Mouse (Mus musculus) CH12.LX (cell line): ENCODE results near the gene 6030468B19Rik. TPM values are rescaled to one million over a fixed set of nuclear protein-coding genes. Genes with fewer than 3 reads are reported as not detected.

ENCODE experiments used
- DNase-seq: peaks from one replicate; pipeline ENCODE4 v3.0.0-alpha.2; 2013; ENCODE audit errors: extremely low read depth
- H3K27ac ChIP-seq: 2 replicates; pipeline ENCODE4 v1.5.1; 2012; ENCODE audit warnings: low read depth, mild to moderate bottlenecking, control low read depth, moderate library complexity; ENCODE audit not compliant: insufficient read depth
- H3K27me3 ChIP-seq: replicated peaks from 2 replicates; pipeline ENCODE3; 2012; ENCODE audit warnings: inconsistent platforms
- H3K36me3 ChIP-seq, 2 experiments: replicated peaks in 1 of 2; 2 replicates each; pipeline versions ENCODE3 to v1.6.1; 2012; ENCODE audit warnings: inconsistent platforms in 1 of 2, low read length in 1 of 2, mild to moderate bottlenecking in 1 of 2, mixed read lengths in 1 of 2, moderate library complexity in 1 of 2; ENCODE audit not compliant: control insufficient read depth in 1 of 2, insufficient read depth in 1 of 2
- H3K4me1 ChIP-seq, 2 experiments: 2 replicates each; pipeline ENCODE4 v1.6.1; 2012; ENCODE audit warnings: inconsistent platforms in 1 of 2, moderate library complexity in 1 of 2; ENCODE audit not compliant: insufficient read depth in 2 of 2, control insufficient read depth in 1 of 2
- H3K4me2 ChIP-seq: 2 replicates; pipeline ENCODE4 v1.6.1; 2012; ENCODE audit warnings: low read depth, mild to moderate bottlenecking, control low read depth; ENCODE audit not compliant: poor library complexity, insufficient read depth, severe bottlenecking
- H3K4me3 ChIP-seq, 3 experiments: fragments of 150-350 bp in 1 of 3; sonication (generic) in 1 of 3; replicated peaks in 1 of 3; 2 replicates each; pipeline versions ENCODE3 to v1.5.1; 2011 to 2012; ENCODE audit warnings: low read depth in 2 of 3, low read length in 2 of 3, mild to moderate bottlenecking in 2 of 3, moderate library complexity in 2 of 3, control low read depth in 1 of 3, improper control_type of control experiment in 1 of 3, inconsistent platforms in 1 of 3, mixed read lengths in 1 of 3; ENCODE audit not compliant: poor library complexity in 1 of 3
- H3K79me2 ChIP-seq: replicated peaks from 2 replicates; pipeline ENCODE4 v1.6.1; 2012; ENCODE audit warnings: mild to moderate bottlenecking, moderate library complexity; ENCODE audit not compliant: control insufficient read depth, poor library complexity, insufficient read depth, severe bottlenecking; ENCODE audit errors: extremely low read depth
- H3K9ac ChIP-seq: 2 replicates; pipeline ENCODE4 v1.6.1; 2012; ENCODE audit warnings: low read depth, mild to moderate bottlenecking, control low read depth, moderate library complexity; ENCODE audit not compliant: insufficient read depth
- H3K9me3 ChIP-seq: replicated peaks from 2 replicates; pipeline ENCODE3; 2012; ENCODE audit warnings: low read length, inconsistent platforms, mixed read lengths
- CHD2 ChIP-seq: IDR thresholded peaks from 2 replicates; pipeline ENCODE4 v1.6.1; 2011; ENCODE audit warnings: low read length, improper control_type of control experiment
- CTCF ChIP-seq, 2 experiments: IDR thresholded peaks in 1 of 2; conservative IDR thresholded peaks in 1 of 2; 2 replicates each; pipeline ENCODE4 v1.5.1; 2011 to 2012; ENCODE audit warnings: low read depth in 2 of 2, low read length in 2 of 2, improper control_type of control experiment in 1 of 2, inconsistent platforms in 1 of 2, mild to moderate bottlenecking in 1 of 2, moderate library complexity in 1 of 2
- GABPA ChIP-seq: IDR thresholded peaks from 2 replicates; pipeline ENCODE4 v1.6.1; 2012; ENCODE audit warnings: low read depth, low read length, improper control_type of control experiment, inconsistent platforms; ENCODE audit not compliant: insufficient replicate concordance
- HCFC1 ChIP-seq: IDR thresholded peaks from 2 replicates; pipeline ENCODE4 v1.6.1; 2012; ENCODE audit warnings: low read depth, mild to moderate bottlenecking, inconsistent platforms, low read length, improper control_type of control experiment
- JUN ChIP-seq: IDR thresholded peaks from 2 replicates; pipeline ENCODE4 v1.6.1; 2011; ENCODE audit warnings: low read depth, mild to moderate bottlenecking, low read length, improper control_type of control experiment, moderate library complexity; ENCODE audit not compliant: insufficient read depth
- JUND ChIP-seq: conservative IDR thresholded peaks from 2 replicates; pipeline ENCODE4 v1.6.1; 2011; ENCODE audit warnings: low read depth, low read length, improper control_type of control experiment
- KAT2A ChIP-seq: IDR thresholded peaks from 2 replicates; pipeline ENCODE4 v1.6.1; 2012; ENCODE audit warnings: low read length, improper control_type of control experiment, inconsistent platforms; ENCODE audit not compliant: insufficient replicate concordance
- MAX ChIP-seq: IDR thresholded peaks from 2 replicates; pipeline ENCODE4 v1.6.1; 2011; ENCODE audit warnings: low read length, improper control_type of control experiment
- MAZ ChIP-seq: IDR thresholded peaks from 2 replicates; pipeline ENCODE4 v1.6.1; 2012; ENCODE audit warnings: low read depth, mild to moderate bottlenecking, inconsistent platforms, low read length, improper control_type of control experiment, moderate library complexity
- MXI1 ChIP-seq: IDR thresholded peaks from 2 replicates; pipeline ENCODE4 v1.6.1; 2011; ENCODE audit warnings: mild to moderate bottlenecking, low read depth, low read length, improper control_type of control experiment
- NRF1 ChIP-seq: IDR thresholded peaks from 2 replicates; pipeline ENCODE4 v1.6.1; 2014; ENCODE audit warnings: low read depth, mild to moderate bottlenecking, inconsistent platforms, low read length, improper control_type of control experiment, moderate library complexity
- PAX5 ChIP-seq: IDR thresholded peaks from 2 replicates; pipeline ENCODE4 v1.6.1; 2012; ENCODE audit warnings: low read length, inconsistent platforms, mixed read lengths
- POLR2A ChIP-seq: IDR thresholded peaks from 2 replicates; pipeline ENCODE4 v1.6.1; 2011; ENCODE audit warnings: low read depth, mild to moderate bottlenecking, improper control_type of control experiment, low read length
- POLR2AphosphoS2 ChIP-seq: IDR thresholded peaks from 2 replicates; pipeline ENCODE4 v1.6.1; 2011; ENCODE audit warnings: low read depth, low read length, improper control_type of control experiment
- RAD21 ChIP-seq: IDR thresholded peaks from 2 replicates; pipeline ENCODE4 v1.6.1; 2011; ENCODE audit warnings: low read depth, mild to moderate bottlenecking, low read length, improper control_type of control experiment, moderate library complexity
- SMC3 ChIP-seq: IDR thresholded peaks from 2 replicates; pipeline ENCODE4 v1.6.1; 2011; ENCODE audit warnings: low read depth, low read length, improper control_type of control experiment
- TBP ChIP-seq: conservative IDR thresholded peaks from 2 replicates; pipeline ENCODE4 v1.6.1; 2011; ENCODE audit warnings: low read depth, low read length, improper control_type of control experiment
- TCF12 ChIP-seq: IDR thresholded peaks from 2 replicates; pipeline ENCODE4 v1.6.1; 2014; ENCODE audit warnings: low read depth, mild to moderate bottlenecking, inconsistent platforms, low read length, improper control_type of control experiment
- UBTF ChIP-seq: IDR thresholded peaks from 2 replicates; pipeline ENCODE4 v1.6.1; 2012; ENCODE audit warnings: low read depth, mild to moderate bottlenecking, inconsistent platforms, low read length, improper control_type of control experiment, moderate library complexity
- ZKSCAN1 ChIP-seq: IDR thresholded peaks from 2 replicates; pipeline ENCODE4 v1.6.1; 2012; ENCODE audit warnings: low read depth, inconsistent platforms, low read length, improper control_type of control experiment, borderline replicate concordance
- dilution Hi-C: fragments of 300-500 bp; cut with MboI; formaldehyde crosslinking; loops from 2 replicates; pipeline ENCODE4 v1.14.3; 2020; ENCODE audit warnings: low sequenced_read_pairs; ENCODE audit not compliant: extremely low pct_unique_long_range_greater_than_20kb, extremely low pct_ligation_motif_present
- in situ Hi-C: fragments of 300-500 bp; cut with MboI; formaldehyde crosslinking; loops from 3 replicates; pipeline ENCODE4 v1.14.3; 2019; ENCODE audit warnings: low sequenced_read_pairs, low pct_ligation_motif_present, low pct_unique_long_range_greater_than_20kb, mixed read lengths
- polyA plus RNA-seq: library from polyadenylated mRNA; unstranded; fragments of >175 nt; gene quantifications from 2 replicates; pipeline ENCODE4 v1.2.1, GENCODE M21; 2012; ENCODE audit warnings: low read depth; ENCODE audit not compliant: insufficient read length
- total RNA-seq, 2 experiments: library from RNA; depleted of rRNA; stranded (reverse); fragments of 300-350 nt in 1 of 2; fragments of >200 nt in 1 of 2; gene quantifications; 2 replicates each; pipeline ENCODE4 v1.2.3; 2012 to 2014

Gene 6030468B19Rik
- total and polyA plus RNA-seq, 3 experiments: 0.93 to 1.7 (median 1.5) TPM

DNA sequence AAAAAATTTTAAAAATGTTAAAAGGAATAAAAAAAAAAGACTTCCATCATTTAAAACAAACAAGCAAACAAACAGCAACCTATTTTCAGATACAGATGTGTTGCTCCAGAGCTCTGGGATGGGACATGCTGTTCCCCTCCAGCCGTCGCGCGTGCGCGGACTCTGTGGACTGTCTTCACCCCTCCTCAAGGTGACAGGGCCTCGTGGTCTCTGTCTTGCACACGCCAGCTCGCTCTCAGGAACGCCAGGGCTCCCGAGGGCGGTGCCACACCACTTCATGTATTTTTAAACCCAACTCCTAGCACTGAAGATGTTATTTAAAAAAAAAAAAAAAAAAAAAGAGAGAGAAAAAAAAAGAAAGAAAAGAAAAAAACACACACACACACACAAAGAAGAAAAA lies 35.2 kb upstream of the 6030468B19Rik start:
- Histone ChIP-seq H3K27me3 (no peaks in the 10 kb centered on the region), H3K79me2 (no peaks in the 10 kb centered on the region), H3K9me3 (no peaks in the 10 kb centered on the region), H3K36me3 (peaks cover 80 to 90% of the 10 kb centered on the region in 2 experiments), H3K9ac (no peak overlapping the region), H3K4me1 (peaks cover 0 to 13% of the 10 kb centered on the region in 2 experiments; a peak in 2 of 4 replicates), H3K4me3 (no peak overlapping the region), H3K27ac (no peak overlapping the region), H3K4me2 (no peak overlapping the region)
- in situ Hi-C loops (no loop called here), dilution Hi-C loops (no loop called here)
- no peak for TF ChIP-seq KAT2A
- no peak for TF ChIP-seq POLR2A
- no peak for TF ChIP-seq GABPA
- no peak for TF ChIP-seq JUN
- no peak for TF ChIP-seq MAX
- no peak for TF ChIP-seq TBP
- no peak for TF ChIP-seq ZKSCAN1
- TF ChIP-seq RAD21: no peak
- no peak for TF ChIP-seq UBTF
- TF ChIP-seq CHD2: no peak
- no peak for TF ChIP-seq JUND
- no peak for TF ChIP-seq PAX5
- DNase-seq: no peak

DNA sequence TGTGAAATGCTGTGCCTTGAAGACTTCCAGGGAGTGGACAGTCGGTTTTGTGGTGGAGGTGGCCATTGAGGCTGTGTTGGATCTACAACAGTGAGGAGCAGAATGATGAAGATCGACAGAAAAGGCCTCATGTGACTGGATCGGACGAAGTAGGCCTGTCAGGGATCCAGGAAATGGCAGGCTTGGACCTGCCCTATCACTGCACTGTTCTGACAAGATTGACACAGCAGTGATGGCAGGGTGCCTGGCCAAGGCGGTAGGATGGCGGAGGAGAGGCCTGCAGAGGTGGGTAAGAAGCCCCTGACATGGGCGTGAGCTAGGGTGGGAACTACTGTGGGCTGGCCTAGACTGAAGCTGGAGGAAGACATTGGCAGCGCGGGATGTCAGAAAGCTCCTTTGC lies 33.1 kb upstream of the 6030468B19Rik start:
- H3K4me3 ChIP-seq: no peak overlapping the region
- no peaks in the 10 kb centered on the region for H3K27me3 ChIP-seq
- in situ Hi-C loops: no loop called here
- H3K4me2 ChIP-seq: no peak overlapping the region
- dilution Hi-C loops: no loop called here
- no peak overlapping the region for H3K9ac ChIP-seq
- H3K27ac ChIP-seq: no peak overlapping the region
- no peak for TF ChIP-seq TCF12
- TF ChIP-seq POLR2AphosphoS2: no peak
- no peak for TF ChIP-seq JUN
- no peak for TF ChIP-seq MAX
- TF ChIP-seq MAZ: no peak
- no peak for TF ChIP-seq POLR2A
- TF ChIP-seq SMC3: no peak
- TF ChIP-seq UBTF: no peak
- TF ChIP-seq CTCF (conservative IDR thresholded peaks at IDR 0.05 in 1 of 2, IDR thresholded peaks at IDR 0.05 in 1 of 2; ENCODE audit: low read depth in 2 of 2, low read length in 2 of 2): no peak
- TF ChIP-seq NRF1: no peak
- no peak for TF ChIP-seq HCFC1
- no peak for TF ChIP-seq MXI1
- no peaks in the 10 kb centered on the region for H3K79me2 ChIP-seq
- H3K36me3 ChIP-seq: peaks cover 68 to 85% of the 10 kb centered on the region in 2 experiments
- H3K9me3 ChIP-seq: no peaks in the 10 kb centered on the region
- no peak for DNase-seq
- H3K4me1 ChIP-seq: peaks cover 7 to 34% of the 10 kb centered on the region in 2 experiments
